8 mouse cellular contexts compared by ENCODE assay signal in genomic region chr5:118560385-118561085, GRCm38 (mm10). TPM values are rescaled to one million over a fixed set of nuclear protein-coding genes. Genes with fewer than 3 reads are reported as not detected.
A peak's percentile ranks its signal among the peaks of the same experiment; 100 is the strongest.
DNase-seq lines count a peak whose midpoint lies in the region; ATAC-seq and TF ChIP-seq lines count a peak whose summit lies in the region.

Gene Med13l, plus strand, starts transcription at chr5:118560679.

- no peak for DNase-seq in frontal cortex, postnatal 36 days (ENCODE audit: low spot score in 2 of 2)
- peak; percentile 61 to 85 for DNase-seq in gastrocnemius, postnatal 4 days (ENCODE audit: low spot score in 2 of 2)
- DNase-seq in spleen, postnatal 10 days (ENCODE audit: low spot score in 2 of 2), result peak; percentile 72 to 84

- H3K4me2 ChIP-seq in intestine, embryonic 15.5 days (replicated peaks), result peak within 1 kb of the TSS; percentile 86
- peak within 1 kb of the TSS; percentile 82 for H3K4me2 ChIP-seq in limb, embryonic 12.5 days
- peak within 1 kb of the TSS; percentile 82 for H3K4me2 ChIP-seq in midbrain, embryonic 13.5 days (replicated peaks)

- 1% methylated on average over 59 of the region's 120 CpGs for WGBS in intestine, embryonic 15.5 days
- WGBS in limb, embryonic 12.5 days, result under 1% methylated on average over 77 of the region's 120 CpGs
- WGBS in midbrain, embryonic 13.5 days, result under 1% methylated on average over 71 of the region's 120 CpGs

- H3K4me1 ChIP-seq in cortical plate, adult 2 months (ENCODE audit: control insufficient read depth, insufficient read depth, low read length), result peaks cover 10% of the 10 kb centered on the region
- H3K4me1 ChIP-seq in intestine, embryonic 15.5 days (replicated peaks), result peaks cover 16% of the 10 kb centered on the region
- H3K4me1 ChIP-seq in limb, embryonic 12.5 days (replicated peaks), result peaks cover 43% of the 10 kb centered on the region
- H3K4me1 ChIP-seq in midbrain, embryonic 13.5 days (replicated peaks), result peaks cover 40% of the 10 kb centered on the region

- no peaks in the 10 kb centered on the region for H3K36me3 ChIP-seq in intestine, embryonic 15.5 days
- H3K36me3 ChIP-seq in limb, embryonic 12.5 days, result no peaks in the 10 kb centered on the region
- H3K36me3 ChIP-seq in midbrain, embryonic 13.5 days, result no peaks in the 10 kb centered on the region

- no peak for TF ChIP-seq CTCF in cortical plate, adult 2 months (IDR thresholded peaks at IDR 0.05; ENCODE audit: extremely low read depth, insufficient read depth, low read length)

- H3K9ac ChIP-seq in intestine, embryonic 15.5 days, result peak within 1 kb of the TSS; percentile 98
- peak within 1 kb of the TSS; percentile 95 for H3K9ac ChIP-seq in limb, embryonic 12.5 days (replicated peaks)
- peak within 1 kb of the TSS; percentile 93 for H3K9ac ChIP-seq in midbrain, embryonic 13.5 days (replicated peaks)

- TF ChIP-seq POLR2A in cortical plate, adult 2 months (IDR thresholded peaks at IDR 0.05; ENCODE audit: extremely low read depth, insufficient read depth, low read length), result no peak

- H3K27me3 ChIP-seq in intestine, embryonic 15.5 days (replicated peaks), result no peaks in the 10 kb centered on the region
- H3K27me3 ChIP-seq in limb, embryonic 12.5 days, result peaks cover 15% of the 10 kb centered on the region; the same call in 1 of the 2 replicates
- H3K27me3 ChIP-seq in midbrain, embryonic 13.5 days, result no peaks in the 10 kb centered on the region

- ATAC-seq in frontal cortex, adult (ENCODE audit: low TSS enrichment), result peak; percentile 20; the same call in 1 of the 2 replicates
- peak; percentile 82 for ATAC-seq in intestine, embryonic 15.5 days
- peak; percentile 70 for ATAC-seq in limb, embryonic 12.5 days (ENCODE audit: insufficient number of reproducible peaks, insufficient read depth, low FRiP score, low TSS enrichment, low read depth)
- peak; percentile 73 for ATAC-seq in midbrain, embryonic 13.5 days

- no peaks in the 10 kb centered on the region for H3K9me3 ChIP-seq in intestine, embryonic 15.5 days
- no peaks in the 10 kb centered on the region for H3K9me3 ChIP-seq in limb, embryonic 12.5 days
- H3K9me3 ChIP-seq in midbrain, embryonic 13.5 days, result no peaks in the 10 kb centered on the region

- peak within 1 kb of the TSS; percentile 62 for H3K4me3 ChIP-seq in cortical plate, adult 2 months (ENCODE audit: insufficient read depth, low read length)
- peak within 1 kb of the TSS; percentile 76 for H3K4me3 ChIP-seq in intestine, embryonic 15.5 days (replicated peaks)
- H3K4me3 ChIP-seq in limb, embryonic 12.5 days (replicated peaks), result peak within 1 kb of the TSS; percentile 80
- H3K4me3 ChIP-seq in midbrain, embryonic 13.5 days (replicated peaks), result peak within 1 kb of the TSS; percentile 87

- H3K27ac ChIP-seq in cortical plate, adult 2 months (ENCODE audit: insufficient read depth, low read length), result peak within 1 kb of the TSS; percentile 95
- H3K27ac ChIP-seq in intestine, embryonic 15.5 days, result peak within 1 kb of the TSS; percentile 94
- H3K27ac ChIP-seq in limb, embryonic 12.5 days, result peak within 1 kb of the TSS; percentile 98
- peak within 1 kb of the TSS; percentile 98 for H3K27ac ChIP-seq in midbrain, embryonic 13.5 days

RNA-seq across cellular contexts. Expression of gene Med13l, which starts in this region (rescaled TPM):
- polyA plus RNA-seq in cortical plate, adult 2 months (2012; rRNA removed), result 29.9 and 31.9 TPM in 2 replicates
- total RNA-seq in gastrocnemius, postnatal 4 days (2021), result 10 to 100 TPM; 38.6 to 42.3 TPM
- 9.7 and 10.0 TPM in 2 replicates for polyA plus RNA-seq in intestine, embryonic 15.5 days (2015; fragmentation: Nextera tagmentation; extraction: Ambion mirVana)
- polyA plus RNA-seq in limb, embryonic 12.5 days (2016; fragmentation: Nextera tagmentation; extraction: Ambion mirVana), result 17.0 and 17.1 TPM in 2 replicates
- 16.8 and 16.9 TPM in 2 replicates for polyA plus RNA-seq in midbrain, embryonic 13.5 days (2015; fragmentation: Nextera tagmentation; extraction: Ambion mirVana)

Comparison
In these comparisons a context has a peak if more than half of its experiments do, and no peak if none do; other contexts are left out.
1. ATAC-seq: peak in every context shown above with its lines; median percentile 82 in intestine, embryonic 15.5 days; 73 in midbrain, embryonic 13.5 days; 70 in limb, embryonic 12.5 days; 20 in frontal cortex, adult.
2. DNase-seq: peak in gastrocnemius, postnatal 4 days (2 of 2) and spleen, postnatal 10 days (2 of 2); none in frontal cortex, postnatal 36 days (0 of 2).
3. Peak in every context shown above with its lines, with median percentiles within 50 percentile points of each other: H3K27ac ChIP-seq, H3K4me3 ChIP-seq, H3K4me2 ChIP-seq and H3K9ac ChIP-seq.